ENCODE assay signal across 13 mouse cellular contexts in the genomic region with DNA sequence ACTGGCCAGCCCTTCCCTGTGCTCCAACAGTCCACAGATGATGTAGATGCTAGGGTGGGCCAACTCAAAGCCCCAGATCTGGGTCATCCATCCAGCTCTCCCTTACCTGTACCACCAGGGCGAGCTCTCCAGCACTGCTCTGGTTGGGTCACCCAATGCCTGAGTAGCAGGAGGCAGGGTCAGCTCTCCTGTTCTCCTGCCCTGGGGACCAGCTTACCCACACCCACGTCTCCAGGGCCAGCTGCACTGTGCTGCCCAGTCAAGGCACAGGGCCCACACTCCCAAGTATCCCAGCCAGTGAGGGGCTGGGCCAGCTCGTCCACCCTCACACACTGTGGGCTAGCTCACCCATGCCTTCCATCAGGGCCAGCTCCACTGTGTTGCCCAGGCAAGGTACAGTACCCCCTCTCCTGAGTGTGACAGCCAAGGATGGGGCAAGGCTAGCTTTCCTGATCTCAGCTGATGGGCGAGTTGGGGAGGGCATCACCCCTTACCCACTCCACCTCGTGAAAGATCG. TPM values are rescaled to one million over a fixed set of nuclear protein-coding genes. Genes with fewer than 3 reads are reported as not detected.
DNase-seq lines count a peak whose midpoint lies in the region; ATAC-seq and TF ChIP-seq lines count a peak whose summit lies in the region.
"Had no signal": no experiment of that assay in that cellular context is flagged by ENCODE, and none has a peak within 500 bp of the region (broad histone marks: within the 10 kb centered on the region; RNA-seq: fewer than 3 reads in every experiment).

No protein-coding gene starts in this region.

- peak overlapping the region; percentile 14 for H3K27ac ChIP-seq in hindbrain, embryonic 10.5 days
- no peak overlapping the region for H3K27ac ChIP-seq in hindbrain, embryonic 11.5 days (ENCODE audit: low read depth, low read length)
- H3K27ac ChIP-seq in lung, embryonic 16.5 days (ENCODE audit: low read length): no peak overlapping the region
- no peak overlapping the region for H3K27ac ChIP-seq in hindbrain, postnatal 0 days
- H3K27ac ChIP-seq in liver, embryonic 15.5 days (replicated peaks): no peak overlapping the region
- H3K27ac ChIP-seq: embryonic facial prominence, embryonic 15.5 days; stomach, embryonic 15.5 days had no signal

- H3K4me2 ChIP-seq in hindbrain, embryonic 11.5 days (replicated peaks; ENCODE audit: low read depth, low read length): no peak overlapping the region
- no peak overlapping the region for H3K4me2 ChIP-seq in lung, embryonic 16.5 days (ENCODE audit: low read depth, low read length)
- H3K4me2 ChIP-seq in hindbrain, postnatal 0 days (ENCODE audit: low read depth, low read length): no peak overlapping the region
- H3K4me2 ChIP-seq in liver, embryonic 15.5 days: no peak overlapping the region
- H3K4me2 ChIP-seq: embryonic facial prominence, embryonic 15.5 days; stomach, embryonic 15.5 days had no signal

- no peaks in the 10 kb centered on the region for H3K27me3 ChIP-seq in hindbrain, embryonic 10.5 days (ENCODE audit: insufficient read depth, poor library complexity, severe bottlenecking)
- no peaks in the 10 kb centered on the region for H3K27me3 ChIP-seq in hindbrain, embryonic 11.5 days (ENCODE audit: control insufficient read depth, insufficient read depth, low read length)
- no peaks in the 10 kb centered on the region for H3K27me3 ChIP-seq in lung, embryonic 16.5 days (ENCODE audit: control insufficient read depth, insufficient read depth, low read depth, low read length)
- no peaks in the 10 kb centered on the region for H3K27me3 ChIP-seq in hindbrain, postnatal 0 days (ENCODE audit: insufficient read depth, low read length)
- H3K27me3 ChIP-seq in liver, embryonic 15.5 days: no peaks in the 10 kb centered on the region
- H3K27me3 ChIP-seq: embryonic facial prominence, embryonic 15.5 days; stomach, embryonic 15.5 days had no signal

- no peak overlapping the region for H3K4me3 ChIP-seq in hindbrain, embryonic 10.5 days
- no peak overlapping the region for H3K4me3 ChIP-seq in hindbrain, embryonic 11.5 days (ENCODE audit: low read depth, low read length)
- no peak overlapping the region for H3K4me3 ChIP-seq in lung, embryonic 16.5 days (ENCODE audit: low read length)
- no peak overlapping the region for H3K4me3 ChIP-seq in hindbrain, postnatal 0 days (ENCODE audit: low read length)
- no peak overlapping the region for H3K4me3 ChIP-seq in liver, embryonic 15.5 days (replicated peaks)
- H3K4me3 ChIP-seq: embryonic facial prominence, embryonic 15.5 days; stomach, embryonic 15.5 days had no signal

- WGBS in hindbrain, embryonic 10.5 days: 89% methylated on average over 6 of the region's 6 CpGs
- WGBS in hindbrain, embryonic 11.5 days: 91% methylated on average over 6 of the region's 6 CpGs
- WGBS in lung, embryonic 16.5 days: 89% methylated on average over 6 of the region's 6 CpGs
- WGBS in hindbrain, postnatal 0 days: 96% methylated on average over 6 of the region's 6 CpGs
- 74% methylated on average over 6 of the region's 6 CpGs for WGBS in liver, embryonic 15.5 days (ENCODE audit: insufficient replicate concordance)

- no peaks in the 10 kb centered on the region for H3K4me1 ChIP-seq in hindbrain, embryonic 10.5 days (replicated peaks)
- H3K4me1 ChIP-seq in hindbrain, embryonic 11.5 days (replicated peaks; ENCODE audit: control insufficient read depth, insufficient read depth, low read length): no peaks in the 10 kb centered on the region
- H3K4me1 ChIP-seq in lung, embryonic 16.5 days (replicated peaks; ENCODE audit: control insufficient read depth, insufficient read depth, low read length): peaks cover 12% of the 10 kb centered on the region; the same call in 1 of the 2 replicates
- H3K4me1 ChIP-seq in hindbrain, postnatal 0 days (ENCODE audit: insufficient read depth, low read length): no peaks in the 10 kb centered on the region
- H3K4me1 ChIP-seq in liver, embryonic 15.5 days (replicated peaks): no peaks in the 10 kb centered on the region
- H3K4me1 ChIP-seq: stomach, embryonic 15.5 days had no signal

- no peak for DNase-seq in hindbrain, embryonic 10.5 days (ENCODE audit: low spot score)
- DNase-seq in hindbrain, embryonic 11.5 days (ENCODE audit: low spot score): no peak
- no peak for DNase-seq in lung, postnatal 36 days
- no peak for DNase-seq in hindbrain, postnatal 0 days (ENCODE audit: low spot score)
- DNase-seq: cerebellum, postnatal 36 days; lung, adult 18-20 months; thymus, postnatal 36 days had no signal

- H3K36me3 ChIP-seq in hindbrain, embryonic 10.5 days: peaks cover 22% of the 10 kb centered on the region
- no peaks in the 10 kb centered on the region for H3K36me3 ChIP-seq in hindbrain, embryonic 11.5 days (ENCODE audit: control insufficient read depth, insufficient read depth, low read length)
- peaks cover 7% of the 10 kb centered on the region; the same call in 1 of the 2 replicates for H3K36me3 ChIP-seq in lung, embryonic 16.5 days (ENCODE audit: control insufficient read depth, insufficient read depth, low read length)
- H3K36me3 ChIP-seq in hindbrain, postnatal 0 days (ENCODE audit: insufficient read depth, low read length): no peaks in the 10 kb centered on the region
- H3K36me3 ChIP-seq in liver, embryonic 15.5 days (replicated peaks): peaks cover 8% of the 10 kb centered on the region; the same call in 1 of the 2 replicates

- H3K9ac ChIP-seq in hindbrain, embryonic 11.5 days (ENCODE audit: low read depth, low read length): no peak overlapping the region
- no peak overlapping the region for H3K9ac ChIP-seq in lung, embryonic 16.5 days (ENCODE audit: low read length)
- H3K9ac ChIP-seq in hindbrain, postnatal 0 days (replicated peaks; ENCODE audit: low read length): no peak overlapping the region
- H3K9ac ChIP-seq in liver, embryonic 15.5 days: no peak overlapping the region
- H3K9ac ChIP-seq: embryonic facial prominence, embryonic 15.5 days; stomach, embryonic 15.5 days had no signal

- ATAC-seq in hindbrain, embryonic 11.5 days (ENCODE audit: low FRiP score): no peak
- ATAC-seq in lung, embryonic 16.5 days (ENCODE audit: low read depth): peak; percentile 15; the same call in 1 of the 2 replicates
- ATAC-seq in hindbrain, postnatal 0 days: peak; percentile 27; the same call in 1 of the 2 replicates
- 0 out of 2 replicates have a peak, but pooled peaks have one; percentile 28 for ATAC-seq in liver, embryonic 15.5 days (ENCODE audit: insufficient read depth)
- no peak for ATAC-seq in CD4-positive, CD25-positive, alpha-beta regulatory T cell, adult 4 months
- ATAC-seq: intestine, postnatal 0 days had no signal

- no peak for TF ChIP-seq CTCF in hindbrain, postnatal 0 days (IDR thresholded peaks at IDR 0.05; ENCODE audit: low read depth)

- H3K9me3 ChIP-seq in hindbrain, embryonic 10.5 days: 0 out of 2 replicates have a peak, but pooled peaks cover 4% of the 10 kb centered on the region
- no peaks in the 10 kb centered on the region for H3K9me3 ChIP-seq in hindbrain, embryonic 11.5 days (ENCODE audit: control insufficient read depth, low read length)
- H3K9me3 ChIP-seq in lung, embryonic 16.5 days (ENCODE audit: control insufficient read depth, low read length): peaks cover 4% of the 10 kb centered on the region; the same call in 1 of the 2 replicates
- no peaks in the 10 kb centered on the region for H3K9me3 ChIP-seq in hindbrain, postnatal 0 days (ENCODE audit: low read length)
- no peaks in the 10 kb centered on the region for H3K9me3 ChIP-seq in liver, embryonic 15.5 days (replicated peaks)
- H3K9me3 ChIP-seq: embryonic facial prominence, embryonic 15.5 days; stomach, embryonic 15.5 days had no signal

RNA-seq across cellular contexts. Expression of a gene that starts 29.1 kb away (rescaled TPM):
- polyA plus RNA-seq in hindbrain, embryonic 10.5 days (2016; fragmentation: Nextera tagmentation; extraction: Ambion mirVana): 19.3 and 21.2 TPM in 2 replicates
- polyA plus RNA-seq in hindbrain, embryonic 11.5 days (2014; fragmentation: Nextera tagmentation; extraction: Ambion mirVana): 14.8 and 17.8 TPM in 2 replicates
- polyA plus RNA-seq in lung, embryonic 16.5 days (2015; fragmentation: Nextera tagmentation; extraction: Ambion mirVana): 21.4 and 24.2 TPM in 2 replicates
- 12.7 TPM in 2 replicates for total RNA-seq in hindbrain, postnatal 0 days (2014; rRNA removed)
- 13.8 and 14.0 TPM in 2 replicates for polyA plus RNA-seq in hindbrain, postnatal 0 days (2015; fragmentation: Nextera tagmentation; extraction: Ambion mirVana)
- polyA plus RNA-seq in liver, embryonic 15.5 days (2015; fragmentation: Nextera tagmentation; extraction: Ambion mirVana): 7.4 and 8.0 TPM in 2 replicates
- 10 to 100 TPM; 12.6 to 12.9 TPM for polyA plus RNA-seq in CD4-positive, CD25-positive, alpha-beta regulatory T cell, adult 4 months (2017; shearing (Covaris generic))

Comparison
In these comparisons a context has a peak if more than half of its experiments do, and no peak if none do; other contexts are left out.
1. ATAC-seq: peak in lung, embryonic 16.5 days (single experiment), hindbrain, postnatal 0 days (single experiment) and liver, embryonic 15.5 days (single experiment); none in hindbrain, embryonic 11.5 days (single experiment) and CD4-positive, CD25-positive, alpha-beta regulatory T cell, adult 4 months (single experiment).